Mouse (Mus musculus): Measurements from ENCODE around the gene Arhgap45. TPM values are rescaled to one million over a fixed set of nuclear protein-coding genes. Genes with fewer than 3 reads are reported as not detected.
"Not testable (repeated sequence)": the region's sequence is repeated elsewhere in the genome, so short reads cannot be mapped to it uniquely, and the experiment has no call there.

The Arhgap45 gene
- polyA plus RNA-seq, 1 experiment from 2014 or later, result 9.7 TPM

- WGBS, result 84% methylated on average over 2 of the region's 4 CpGs
- ATAC-seq (ENCODE audit: insufficient read depth, low FRiP score); H3K9ac ChIP-seq (ENCODE audit: low read length): not testable (repeated sequence)
These were observed 28.9 kb downstream of the Arhgap45 start for GRCm38 (mm10) chr10:80045364-80045763.

GRCm38 (mm10) chr10:80045766-80046165 is 29.3 kb downstream of the Arhgap45 start:
- Histone ChIP-seq H3K27ac (ENCODE audit: low read length) (no peak overlapping the region), H3K4me1 (ENCODE audit: control insufficient read depth, insufficient read depth, low read length) (peaks cover 9% of the 10 kb centered on the region), H3K9ac (ENCODE audit: low read length) (no peak overlapping the region), H3K27me3 (ENCODE audit: control insufficient read depth, insufficient read depth, low read length) (no peaks in the 10 kb centered on the region), H3K4me3 (replicated peaks; ENCODE audit: low read length) (no peak overlapping the region), H3K36me3 (ENCODE audit: control insufficient read depth, insufficient read depth, low read length) (no peaks in the 10 kb centered on the region), H3K4me2 (ENCODE audit: low read depth, low read length) (no peak overlapping the region), H3K9me3 (replicated peaks; ENCODE audit: control insufficient read depth, low read length) (no peaks in the 10 kb centered on the region)
- 82% methylated on average over 5 of the region's 5 CpGs for WGBS
- ATAC-seq (ENCODE audit: insufficient read depth, low FRiP score), result no peak

More at GRCm38 (mm10) chr10:80045364-80045763, 28.9 kb downstream of the Arhgap45 start:
- H3K27me3 ChIP-seq (ENCODE audit: control insufficient read depth, insufficient read depth, low read length); H3K9me3 ChIP-seq (replicated peaks; ENCODE audit: control insufficient read depth, low read length); H3K4me1 ChIP-seq (ENCODE audit: control insufficient read depth, insufficient read depth, low read length); H3K27ac ChIP-seq (ENCODE audit: low read length); H3K4me3 ChIP-seq (replicated peaks; ENCODE audit: low read length); H3K36me3 ChIP-seq (ENCODE audit: control insufficient read depth, insufficient read depth, low read length); H3K4me2 ChIP-seq (ENCODE audit: low read depth, low read length): not testable (repeated sequence)

GRCm38 (mm10) chr10:80047041-80047565 is 30.6 kb downstream of the Arhgap45 start, which contains the start of gene Gpx4:
Gene Gpx4, plus strand, starts transcription at chr10:80047166.
- Histone ChIP-seq H3K27me3 (ENCODE audit: control insufficient read depth, insufficient read depth, low read length) (no peaks in the 10 kb centered on the region), H3K4me2 (ENCODE audit: low read depth, low read length) (no peak within 1 kb of the TSS), H3K4me3 (replicated peaks; ENCODE audit: low read length) (no peak within 1 kb of the TSS), H3K27ac (ENCODE audit: low read length) (peak within 1 kb of the TSS; percentile 49; the same call in 1 of the 2 replicates), H3K9me3 (replicated peaks; ENCODE audit: control insufficient read depth, low read length) (no peaks in the 10 kb centered on the region), H3K36me3 (ENCODE audit: control insufficient read depth, insufficient read depth, low read length) (no peaks in the 10 kb centered on the region), H3K9ac (ENCODE audit: low read length) (peak within 1 kb of the TSS; percentile 3; the same call in 1 of the 2 replicates), H3K4me1 (ENCODE audit: control insufficient read depth, insufficient read depth, low read length) (peaks cover 16% of the 10 kb centered on the region)
- no peak for ATAC-seq (ENCODE audit: insufficient read depth, low FRiP score)
- WGBS, result 61% methylated on average over 9 of the region's 9 CpGs

GRCm38 (mm10) chr10:80048396-80048795 is 31.9 kb downstream of the Arhgap45 start:
- Histone ChIP-seq H3K9me3 (replicated peaks; ENCODE audit: control insufficient read depth, low read length) (no peaks in the 10 kb centered on the region), H3K27ac (ENCODE audit: low read length) (peak overlapping the region; percentile 49; the same call in 1 of the 2 replicates), H3K4me2 (ENCODE audit: low read depth, low read length) (no peak overlapping the region), H3K36me3 (ENCODE audit: control insufficient read depth, insufficient read depth, low read length) (no peaks in the 10 kb centered on the region), H3K27me3 (ENCODE audit: control insufficient read depth, insufficient read depth, low read length) (no peaks in the 10 kb centered on the region), H3K4me3 (replicated peaks; ENCODE audit: low read length) (no peak overlapping the region), H3K9ac (ENCODE audit: low read length) (no peak overlapping the region; the same call in 1 of the 2 replicates), H3K4me1 (ENCODE audit: control insufficient read depth, insufficient read depth, low read length) (peaks cover 25% of the 10 kb centered on the region)
- WGBS, result 29% methylated on average over 5 of the region's 5 CpGs
- ATAC-seq (ENCODE audit: insufficient read depth, low FRiP score), result no peak

GRCm38 (mm10) chr10:80048834-80049233 is 32.4 kb downstream of the Arhgap45 start:
- H3K36me3 ChIP-seq (ENCODE audit: control insufficient read depth, insufficient read depth, low read length), result no peaks in the 10 kb centered on the region
- no peak for ATAC-seq (ENCODE audit: insufficient read depth, low FRiP score)
- H3K4me2 ChIP-seq (ENCODE audit: low read depth, low read length), result no peak overlapping the region
- H3K9ac ChIP-seq (ENCODE audit: low read length), result no peak overlapping the region
- H3K27ac ChIP-seq (ENCODE audit: low read length), result no peak overlapping the region; the same call in 1 of the 2 replicates
- WGBS, result 42% methylated on average over 3 of the region's 3 CpGs
- no peaks in the 10 kb centered on the region for H3K27me3 ChIP-seq (ENCODE audit: control insufficient read depth, insufficient read depth, low read length)
- H3K9me3 ChIP-seq (replicated peaks; ENCODE audit: control insufficient read depth, low read length), result no peaks in the 10 kb centered on the region
- H3K4me1 ChIP-seq (ENCODE audit: control insufficient read depth, insufficient read depth, low read length), result peaks cover 25% of the 10 kb centered on the region
- no peak overlapping the region for H3K4me3 ChIP-seq (replicated peaks; ENCODE audit: low read length)

GRCm38 (mm10) chr10:80050244-80050643 is 33.8 kb downstream of the Arhgap45 start:
- Histone ChIP-seq H3K4me1 (ENCODE audit: control insufficient read depth, insufficient read depth, low read length) (peaks cover 32% of the 10 kb centered on the region), H3K9ac (ENCODE audit: low read length) (peak overlapping the region; percentile 43; the same call in 1 of the 2 replicates), H3K36me3 (ENCODE audit: control insufficient read depth, insufficient read depth, low read length) (no peaks in the 10 kb centered on the region), H3K27ac (ENCODE audit: low read length) (peak overlapping the region; percentile 46; the same call in 1 of the 2 replicates), H3K9me3 (replicated peaks; ENCODE audit: control insufficient read depth, low read length) (no peaks in the 10 kb centered on the region), H3K4me3 (replicated peaks; ENCODE audit: low read length) (no peak overlapping the region), H3K27me3 (ENCODE audit: control insufficient read depth, insufficient read depth, low read length) (no peaks in the 10 kb centered on the region), H3K4me2 (ENCODE audit: low read depth, low read length) (no peak overlapping the region)
- no peak for ATAC-seq (ENCODE audit: insufficient read depth, low FRiP score)
- 50% methylated on average over 6 of the region's 6 CpGs for WGBS

- Histone ChIP-seq H3K27me3 (ENCODE audit: control insufficient read depth, insufficient read depth, low read length) (no peaks in the 10 kb centered on the region), H3K9me3 (replicated peaks; ENCODE audit: control insufficient read depth, low read length) (no peaks in the 10 kb centered on the region), H3K36me3 (ENCODE audit: control insufficient read depth, insufficient read depth, low read length) (no peaks in the 10 kb centered on the region), H3K4me1 (ENCODE audit: control insufficient read depth, insufficient read depth, low read length) (peaks cover 40% of the 10 kb centered on the region), H3K4me2 (ENCODE audit: low read depth, low read length) (no peak overlapping the region), H3K9ac (ENCODE audit: low read length) (peak overlapping the region; percentile 43; the same call in 1 of the 2 replicates), H3K4me3 (replicated peaks; ENCODE audit: low read length) (no peak overlapping the region), H3K27ac (ENCODE audit: low read length) (peak overlapping the region; percentile 76)
- ATAC-seq (ENCODE audit: insufficient read depth, low FRiP score), result no peak
- WGBS, result 32% methylated on average over 15 of the region's 15 CpGs
These were observed 34.6 kb downstream of the Arhgap45 start for GRCm38 (mm10) chr10:80050885-80051617.

GRCm38 (mm10) chr10:80051618-80052373 is 35.3 kb downstream of the Arhgap45 start:
- Histone ChIP-seq H3K9me3 (replicated peaks; ENCODE audit: control insufficient read depth, low read length) (no peaks in the 10 kb centered on the region), H3K4me1 (ENCODE audit: control insufficient read depth, insufficient read depth, low read length) (peaks cover 40% of the 10 kb centered on the region), H3K36me3 (ENCODE audit: control insufficient read depth, insufficient read depth, low read length) (peaks cover 6% of the 10 kb centered on the region; the same call in 1 of the 2 replicates), H3K4me2 (ENCODE audit: low read depth, low read length) (0 out of 2 replicates have a peak overlapping the region, but pooled peaks have one; percentile 10), H3K27ac (ENCODE audit: low read length) (peak overlapping the region; percentile 76), H3K9ac (ENCODE audit: low read length) (peak overlapping the region; percentile 50), H3K27me3 (ENCODE audit: control insufficient read depth, insufficient read depth, low read length) (no peaks in the 10 kb centered on the region), H3K4me3 (replicated peaks; ENCODE audit: low read length) (no peak overlapping the region)
- no peak for ATAC-seq (ENCODE audit: insufficient read depth, low FRiP score)
- WGBS, result 39% methylated on average over 14 of the region's 14 CpGs

All from stomach, embryonic 16.5 days (tissue).